Mouse (Mus musculus): ENCODE results near the gene Atrnl1. TPM values are rescaled to one million over a fixed set of nuclear protein-coding genes. Genes with fewer than 3 reads are reported as not detected.

The Atrnl1 gene
- total RNA-seq, 2 experiments from 2014 or later, result 24.3 to 24.9 TPM

DNA sequence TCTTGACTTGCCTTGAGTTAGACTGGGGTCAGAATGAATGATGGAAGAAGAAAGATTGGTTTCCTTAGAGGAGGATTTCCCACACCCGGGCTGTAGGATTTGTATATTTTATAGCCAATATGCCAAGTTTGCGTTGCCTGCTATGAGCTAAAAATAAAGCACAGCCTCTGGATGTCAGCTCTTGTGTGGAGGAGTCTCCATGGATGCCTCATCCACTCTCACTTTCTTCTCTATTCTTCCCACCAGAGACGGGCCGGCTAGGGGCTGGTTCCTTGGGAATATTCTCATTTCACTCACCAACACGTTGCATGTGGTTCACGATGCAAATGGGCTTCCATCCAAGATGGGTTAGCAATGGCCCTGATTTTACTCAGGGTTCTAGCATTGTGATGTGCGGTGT lies 540.4 kb downstream of the Atrnl1 start:
- intact Hi-C loops (cut with DNase I), result no loop called here
- DNase-seq, result no peak

DNA sequence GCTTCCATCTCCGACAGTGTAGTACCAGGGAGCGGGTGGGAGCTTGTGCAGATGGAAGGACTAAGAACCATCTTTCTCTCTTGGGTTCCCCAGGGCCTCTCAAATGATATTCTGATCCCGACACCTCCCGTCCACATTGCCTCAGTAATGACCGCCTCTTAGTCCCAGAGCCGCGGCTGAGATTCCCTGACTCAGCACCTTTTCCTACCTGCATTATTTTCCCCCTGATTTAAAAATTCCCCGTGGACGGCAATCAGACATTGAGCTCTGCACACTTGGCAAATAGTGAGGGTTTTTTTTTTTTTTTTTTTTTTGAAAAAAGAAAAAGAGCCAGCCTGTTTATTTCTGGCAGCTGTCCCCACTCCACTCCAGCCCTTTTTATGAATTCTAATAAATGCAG lies 550.7 kb downstream of the Atrnl1 start:
- intact Hi-C loops (cut with DNase I), result no loop called here
- no peak for DNase-seq

DNA sequence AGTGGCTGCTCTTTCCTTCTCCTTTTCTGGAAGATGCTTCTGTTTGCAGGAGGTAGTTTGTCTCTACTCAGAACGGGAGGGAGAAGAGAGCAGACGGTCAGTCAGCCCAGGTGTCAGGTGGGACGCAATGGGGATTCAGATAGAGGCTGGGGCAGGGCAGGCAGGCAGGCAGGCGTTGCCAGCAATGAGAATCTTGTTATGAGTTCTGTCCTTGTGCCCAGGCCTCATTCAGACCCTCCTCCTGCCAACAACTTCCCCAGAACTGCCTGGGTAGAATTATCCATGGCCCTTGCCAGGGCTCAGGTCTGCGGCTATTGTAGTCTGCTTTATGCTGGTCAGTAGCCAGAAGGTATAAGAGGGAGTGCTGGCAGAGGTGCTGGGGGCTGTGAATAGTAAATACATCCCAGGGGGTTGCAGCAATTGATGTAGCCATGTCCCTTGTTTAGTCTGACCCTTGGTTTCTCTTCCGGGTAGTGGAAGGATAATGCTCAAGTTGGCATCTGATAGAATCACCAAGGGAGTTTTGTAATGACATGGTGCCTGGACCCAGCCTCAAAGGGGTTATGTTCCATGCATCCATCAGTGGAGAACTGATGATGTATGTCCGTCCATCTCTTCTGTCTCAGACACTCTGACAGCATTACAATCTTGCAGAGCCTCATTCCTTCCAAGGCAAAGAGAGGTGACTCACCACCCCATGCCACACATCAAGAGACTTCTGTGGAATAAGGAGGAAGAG lies 554.2 kb downstream of the Atrnl1 start:
- DNase-seq, result peak; percentile 13 to 17
- intact Hi-C loops (cut with DNase I), result no loop called here

DNA sequence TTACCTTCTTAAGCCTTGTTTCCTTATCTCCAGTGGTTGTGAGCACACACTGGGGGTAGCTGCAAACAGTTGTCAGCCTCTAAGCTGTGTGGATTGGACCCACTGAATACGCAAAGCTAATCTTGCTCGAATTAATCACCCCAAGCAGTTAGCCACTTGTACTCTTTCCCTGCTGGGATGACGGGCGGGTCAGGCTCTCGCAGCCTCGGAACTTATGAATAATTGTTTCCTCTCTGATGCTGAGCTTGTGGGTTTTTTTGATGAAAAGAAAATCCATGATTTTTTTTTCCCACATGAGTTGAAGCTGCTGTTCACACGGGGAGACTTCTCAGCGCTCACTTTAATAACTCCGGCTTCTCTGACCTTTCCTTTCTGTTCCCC lies 554.8 kb downstream of the Atrnl1 start:
- intact Hi-C loops (cut with DNase I), result no loop called here
- no peak for DNase-seq

DNA sequence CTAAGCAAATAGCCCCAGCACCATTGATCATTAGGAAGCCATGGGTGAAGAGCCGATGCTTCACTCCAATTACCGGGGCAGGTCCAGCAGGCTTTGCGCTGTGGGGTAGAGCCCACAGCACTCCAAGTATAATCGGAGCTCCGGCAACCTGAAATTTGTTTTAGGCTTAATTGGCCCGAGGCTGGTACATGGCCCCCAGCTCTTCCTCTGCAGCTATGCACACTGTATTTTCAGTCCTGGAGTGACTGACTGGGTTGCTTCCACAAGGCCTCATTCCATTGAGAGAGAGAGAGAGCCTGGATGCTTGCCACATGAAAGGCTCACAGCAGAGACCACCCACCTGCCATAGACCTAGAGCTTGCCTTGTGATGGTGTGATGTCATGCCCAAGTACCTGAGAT lies 555.3 kb downstream of the Atrnl1 start:
- DNase-seq, result no peak
- intact Hi-C loops (cut with DNase I), result no loop called here

DNA sequence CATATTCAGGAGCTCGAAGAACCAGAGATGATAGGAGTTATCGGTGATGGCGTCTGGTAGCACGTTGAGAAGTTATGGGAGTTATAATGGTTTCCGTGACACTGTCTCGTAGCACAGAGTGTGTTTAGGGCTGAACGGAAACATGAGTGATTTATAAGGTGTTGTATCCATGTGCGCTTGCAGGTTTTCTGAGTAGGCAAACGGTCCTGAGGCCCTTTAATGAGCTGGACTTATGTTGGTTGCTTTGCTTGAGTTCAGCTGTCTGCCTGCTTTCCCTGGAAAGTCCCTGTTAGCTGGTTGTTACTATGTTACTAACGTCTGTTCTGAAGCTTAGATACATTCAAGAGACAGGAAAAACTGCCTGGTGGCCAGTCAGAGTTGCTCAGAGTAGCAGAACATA lies 567.6 kb downstream of the Atrnl1 start:
- intact Hi-C loops (cut with DNase I), result no loop called here

DNA sequence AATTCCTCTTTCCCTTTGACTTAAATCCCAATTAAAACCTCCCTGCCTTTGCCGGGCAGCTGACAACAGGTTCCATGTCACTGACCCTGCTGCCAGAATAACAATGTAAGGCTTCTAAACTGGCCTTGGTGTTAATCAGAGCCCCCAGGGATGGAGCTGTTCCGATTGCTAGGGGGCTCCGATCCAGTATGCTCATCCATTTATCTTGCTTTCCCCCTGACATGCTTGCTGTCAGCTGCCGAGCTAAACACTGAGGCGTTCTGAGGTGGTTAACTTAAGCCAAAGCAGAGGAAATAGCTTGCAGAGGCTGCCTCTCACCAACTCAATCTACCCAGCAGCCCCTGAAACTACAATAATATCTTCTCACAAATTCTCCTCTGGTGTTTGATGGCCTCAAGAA lies 569.9 kb downstream of the Atrnl1 start:
- no peak for DNase-seq
- intact Hi-C loops (cut with DNase I), result no loop called here

More for the DNA sequence above, 567.6 kb downstream of the Atrnl1 start:
- DNase-seq, result no peak

Small RNA genes lying within 50 kb of the gene (microRNA-seq; reads per million reads assigned to microRNA genes)
- 0.35 to 1.2 reads per million in 2 experiments for gene Mir5623

Other genes starting within 250 kb of the Atrnl1 start
- gene Trub1, start 158.1 kb upstream of the Atrnl1 start, total RNA-seq (2021), result 1 to 10 TPM; 7.7 to 8.8 TPM

All from heart, postnatal 10 days (tissue).